Mouse (Mus musculus) forebrain, embryonic 16.5 days (tissue): ENCODE data around the gene Zc3h18. TPM values are rescaled to one million over a fixed set of nuclear protein-coding genes. Genes with fewer than 3 reads are reported as not detected.

ENCODE experiments used
- ATAC-seq: fragments of 200-750 bp; cut with Nextera tagmentation; 2 replicates; pipeline ENCODE4 v1.8.0; 2017; ENCODE audit warnings: mild to moderate bottlenecking, moderate library complexity
- H3K27ac ChIP-seq: fragments of 300-500 bp; sonication (generic); 2 replicates; pipeline ENCODE4 v1.5.1; 2014; ENCODE audit warnings: low read length, control low read depth
- H3K27me3 ChIP-seq: fragments of 300-500 bp; sonication (generic); replicated peaks from 2 replicates; pipeline ENCODE4 v1.6.1; 2014; ENCODE audit warnings: low read length; ENCODE audit not compliant: control insufficient read depth, insufficient read depth
- H3K36me3 ChIP-seq: fragments of 300-500 bp; sonication (generic); 2 replicates; pipeline ENCODE4 v1.6.1; 2014; ENCODE audit not compliant: control insufficient read depth, insufficient read depth
- H3K4me1 ChIP-seq: fragments of 300-500 bp; sonication (generic); replicated peaks from 2 replicates; pipeline ENCODE4 v1.6.1; 2014; ENCODE audit warnings: low read length; ENCODE audit not compliant: control insufficient read depth, insufficient read depth
- H3K4me2 ChIP-seq: fragments of 300-500 bp; sonication (generic); 2 replicates; pipeline ENCODE4 v1.6.1; 2014; ENCODE audit warnings: mild to moderate bottlenecking, low read length, control low read depth
- H3K4me3 ChIP-seq: fragments of 300-500 bp; sonication (generic); replicated peaks from 2 replicates; pipeline ENCODE4 v1.5.1; 2014; ENCODE audit warnings: mild to moderate bottlenecking, low read length, control low read depth
- H3K9ac ChIP-seq: fragments of 300-500 bp; sonication (generic); replicated peaks from 2 replicates; pipeline ENCODE4 v1.6.1; 2014; ENCODE audit warnings: low read depth, low read length, control low read depth
- H3K9me3 ChIP-seq: fragments of 300-500 bp; sonication (generic); 2 replicates; pipeline ENCODE4 v1.6.1; 2016; ENCODE audit warnings: low read length; ENCODE audit not compliant: control insufficient read depth
- WGBS: fragments of 180-500 bp; shearing (Covaris S2); extraction: QIAGEN DNeasy Blood & Tissue Kit; methylation state at CpG from one replicate; pipeline ENCODE4 v1.1.7; 2014; 5-methylcytosine and 5-hydroxymethylcytosine counted together
- polyA plus RNA-seq: library from polyadenylated mRNA; unstranded; fragments of >200 nt; fragmentation: Nextera tagmentation; extraction: Ambion mirVana; gene quantifications from 2 replicates; pipeline ENCODE4 v1.2.1, GENCODE M21; 2015

Zc3h18 gene
- polyA plus RNA-seq, 1 experiment from 2014 or later = 44.7 TPM

GRCm38 (mm10) chr8:122462510-122462909 is 86.1 kb downstream of the Zc3h18 start:
- WGBS = 72% methylated on average over 8 of the region's 8 CpGs
- H3K27ac ChIP-seq = no peak overlapping the region
- H3K9me3 ChIP-seq = no peaks in the 10 kb centered on the region
- peaks cover 5% of the 10 kb centered on the region; the same call in 1 of the 2 replicates for H3K36me3 ChIP-seq
- ATAC-seq = no peak
- H3K4me3 ChIP-seq = no peak overlapping the region
- H3K9ac ChIP-seq = no peak overlapping the region
- peaks cover 7% of the 10 kb centered on the region for H3K4me1 ChIP-seq
- H3K27me3 ChIP-seq = peaks cover 39% of the 10 kb centered on the region
- H3K4me2 ChIP-seq = no peak overlapping the region

- Histone ChIP-seq H3K27me3 (peaks cover 35% of the 10 kb centered on the region), H3K9me3 (no peaks in the 10 kb centered on the region), H3K27ac (no peak overlapping the region), H3K4me2 (no peak overlapping the region), H3K36me3 (peaks cover 5% of the 10 kb centered on the region; the same call in 1 of the 2 replicates), H3K4me3 (no peak overlapping the region), H3K9ac (no peak overlapping the region), H3K4me1 (peaks cover 7% of the 10 kb centered on the region)
- ATAC-seq = no peak
- 68% methylated on average over 12 of the region's 12 CpGs for WGBS
Measured at GRCm38 (mm10) chr8:122463651-122464640, 87.5 kb downstream of the Zc3h18 start.

GRCm38 (mm10) chr8:122464985-122465384 is 88.6 kb downstream of the Zc3h18 start:
- H3K4me3 ChIP-seq = no peak overlapping the region
- H3K27ac ChIP-seq = no peak overlapping the region
- H3K9me3 ChIP-seq = no peaks in the 10 kb centered on the region
- peaks cover 28% of the 10 kb centered on the region for H3K27me3 ChIP-seq
- H3K36me3 ChIP-seq = peaks cover 5% of the 10 kb centered on the region; the same call in 1 of the 2 replicates
- H3K4me1 ChIP-seq = peaks cover 7% of the 10 kb centered on the region
- 81% methylated on average over 7 of the region's 7 CpGs for WGBS
- ATAC-seq = no peak
- H3K9ac ChIP-seq = no peak overlapping the region
- H3K4me2 ChIP-seq = no peak overlapping the region

Other genes starting within 250 kb of the Zc3h18 start
- gene Zfpm1, start 94.5 kb upstream of the Zc3h18 start, polyA plus RNA-seq = 0.41 and 0.65 TPM in 2 replicates
- gene Trhr2, start 15.9 kb upstream of the Zc3h18 start, polyA plus RNA-seq = not detected in 2 replicates
- gene Il17c, start 45.4 kb downstream of the Zc3h18 start, polyA plus RNA-seq = 0.61 TPM in 1 of 2 replicates, not detected in the other
- gene Cyba, start 56.3 kb downstream of the Zc3h18 start, polyA plus RNA-seq = 25.1 and 30.5 TPM in 2 replicates
- 51.0 and 60.0 TPM in 2 replicates for gene Mvd, start 66.8 kb downstream of the Zc3h18 start, polyA plus RNA-seq
- not detected in 2 replicates for gene Snai3, start 84.1 kb downstream of the Zc3h18 start, polyA plus RNA-seq
- 39.6 and 41.8 TPM in 2 replicates for gene Rnf166, start 99.5 kb downstream of the Zc3h18 start, polyA plus RNA-seq
- 72.5 and 87.3 TPM in 2 replicates for gene Ctu2, start 99.5 kb downstream of the Zc3h18 start, polyA plus RNA-seq
- gene Piezo1, start 174.7 kb downstream of the Zc3h18 start, polyA plus RNA-seq = 1.9 and 3.4 TPM in 2 replicates
- gene Cdt1, start 191.4 kb downstream of the Zc3h18 start, polyA plus RNA-seq = 12.0 and 13.9 TPM in 2 replicates
- gene Aprt, start 200.3 kb downstream of the Zc3h18 start, polyA plus RNA-seq = 184 and 204 TPM in 2 replicates
- 3.8 and 4.6 TPM in 2 replicates for gene Galns, start 234.9 kb downstream of the Zc3h18 start, polyA plus RNA-seq
- gene Trappc2l, start 235.0 kb downstream of the Zc3h18 start, polyA plus RNA-seq = 72.0 and 92.6 TPM in 2 replicates
- not detected in 2 replicates for gene Pabpn1l, start 246.1 kb downstream of the Zc3h18 start, polyA plus RNA-seq